Mouse (Mus musculus) cerebellum, postnatal 36 days (tissue): Measurements from ENCODE around the gene Idua.

ENCODE experiments used
- DNase-seq, 2 experiments: peaks; one replicate each; pipeline ENCODE4 v3.0.0; 2021 to 2022; ENCODE audit warnings: mixed read lengths in 2 of 2

The Idua gene

GRCm38 (mm10) chr5:108691152-108691551, 31.0 kb downstream of the Idua start:
- no peak for DNase-seq

GRCm38 (mm10) chr5:108692271-108692670, 32.1 kb downstream of the Idua start, which contains the start of gene Fgfrl1:
TSS of gene Fgfrl1 (plus strand) at chr5:108692382.
- peak in 1 of 2 experiments; percentile 27 for DNase-seq

- DNase-seq = peak in 1 of 2 experiments; percentile 42
These were observed 33.7 kb downstream of the Idua start for GRCm38 (mm10) chr5:108693872-108694288.

GRCm38 (mm10) chr5:108694352-108695261, 34.5 kb downstream of the Idua start:
- DNase-seq = no peak

GRCm38 (mm10) chr5:108695861-108696260, 35.7 kb downstream of the Idua start:
- no peak for DNase-seq

- no peak for DNase-seq
These were observed 36.4 kb downstream of the Idua start for GRCm38 (mm10) chr5:108696542-108696941.

- DNase-seq = no peak
These were observed 37.2 kb downstream of the Idua start for GRCm38 (mm10) chr5:108697341-108697753.

GRCm38 (mm10) chr5:108700346-108700745, 40.2 kb downstream of the Idua start:
- DNase-seq = no peak

- DNase-seq = no peak
These were observed 41.4 kb downstream of the Idua start for GRCm38 (mm10) chr5:108701341-108702021.

GRCm38 (mm10) chr5:108703754-108704626, 43.9 kb downstream of the Idua start:
- DNase-seq = no peak

GRCm38 (mm10) chr5:108707758-108708157, 47.6 kb downstream of the Idua start:
- DNase-seq = no peak

- no peak for DNase-seq
These were observed 48.3 kb downstream of the Idua start for GRCm38 (mm10) chr5:108708419-108708818.

- no peak for DNase-seq
These were observed 49.0 kb downstream of the Idua start for GRCm38 (mm10) chr5:108708981-108709731.

GRCm38 (mm10) chr5:108711968-108712367, 51.8 kb downstream of the Idua start:
- no peak for DNase-seq

GRCm38 (mm10) chr5:108713096-108713495, 53.0 kb downstream of the Idua start:
- no peak for DNase-seq

GRCm38 (mm10) chr5:108713691-108714090, 53.6 kb downstream of the Idua start:
- DNase-seq = no peak

GRCm38 (mm10) chr5:108714149-108714548, 54.0 kb downstream of the Idua start:
- DNase-seq = peak in 1 of 2 experiments; percentile 25

- DNase-seq = no peak
These were observed 55.8 kb downstream of the Idua start for GRCm38 (mm10) chr5:108715974-108716373.

- DNase-seq = peak in 1 of 2 experiments; percentile 22
These were observed 57.9 kb downstream of the Idua start for GRCm38 (mm10) chr5:108718051-108718450.

- DNase-seq = no peak
These were observed 59.6 kb downstream of the Idua start for GRCm38 (mm10) chr5:108719761-108720160.

GRCm38 (mm10) chr5:108724006-108724405, 63.9 kb downstream of the Idua start:
- no peak for DNase-seq
